Mouse (Mus musculus) kidney, postnatal 10 days (tissue): Measurements from ENCODE around the gene Irf6.

Experiments
- DNase-seq: peaks from one replicate; pipeline ENCODE4 v3.0.0; 2021; ENCODE audit warnings: mixed read lengths

Irf6 gene

GRCm38 (mm10) chr1:193203821-193204220, 50.9 kb downstream of the Irf6 start:
- no peak for DNase-seq

DNA sequence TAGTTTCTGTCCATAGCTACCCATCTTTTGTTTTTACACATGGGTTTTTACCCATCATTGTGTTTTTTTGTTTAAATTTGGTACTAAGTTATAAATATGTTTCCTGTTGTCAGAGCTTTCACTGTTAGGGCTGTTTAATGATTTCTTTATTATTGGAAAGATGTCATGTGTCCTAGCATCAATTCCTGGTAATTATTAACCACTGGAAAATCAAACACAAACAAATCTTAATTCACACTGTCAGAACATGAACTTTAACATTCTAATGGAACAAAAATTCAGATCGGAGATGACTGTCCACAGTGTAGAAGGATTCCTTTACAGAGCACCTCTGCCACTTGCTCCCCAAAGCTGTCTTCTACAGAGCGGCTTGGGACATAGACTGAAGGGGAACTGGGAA, 52.5 kb downstream of the Irf6 start:
- no peak for DNase-seq

DNA sequence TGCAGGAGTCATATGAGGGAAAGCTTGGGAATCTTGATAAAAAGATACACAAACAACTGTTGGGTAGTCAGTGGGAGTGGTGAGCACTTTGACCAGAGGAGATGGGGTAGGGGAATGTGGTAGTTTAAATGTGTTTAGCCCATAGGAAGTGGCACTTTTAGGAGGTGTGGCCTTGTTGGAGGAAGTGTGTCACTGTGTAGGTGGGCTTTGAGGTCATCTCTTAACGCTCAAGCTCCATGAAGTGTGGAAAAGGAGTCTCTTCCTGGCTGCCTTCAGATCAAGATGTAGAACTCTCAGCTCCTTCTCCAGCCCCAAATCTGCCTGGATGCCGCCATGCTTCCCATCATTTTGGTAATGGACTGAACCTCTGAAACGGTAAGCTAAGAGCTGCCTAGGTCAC, 54.6 kb downstream of the Irf6 start, which contains the start of gene Lamb3:
Gene Lamb3 (plus strand): TSS at position 197 of the 400 bp plus-strand sequence.
- DNase-seq = no peak

DNA sequence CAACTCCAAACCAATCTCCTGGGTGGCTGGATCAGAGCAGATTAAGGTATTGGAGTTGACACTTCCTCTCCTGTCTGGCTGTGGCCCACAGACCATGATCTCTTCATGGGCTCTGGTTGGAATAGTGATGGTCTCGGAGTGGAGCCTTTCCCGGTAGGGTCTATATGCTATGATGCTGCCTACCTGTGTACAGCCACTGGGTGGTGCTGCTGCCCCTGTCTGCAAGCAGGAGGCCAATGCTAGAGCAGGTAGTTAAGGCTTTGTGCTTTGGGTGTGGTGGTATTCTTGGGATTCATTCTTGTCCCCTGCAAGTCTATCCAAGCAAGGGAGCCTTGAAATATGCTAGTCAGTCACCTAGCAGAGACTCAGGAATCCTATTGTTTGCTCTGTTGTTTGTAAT, 55.3 kb downstream of the Irf6 start:
- peak; percentile 81 for DNase-seq

- no peak for DNase-seq
These were observed 58.5 kb downstream of the Irf6 start for GRCm38 (mm10) chr1:193211371-193211770.

DNA sequence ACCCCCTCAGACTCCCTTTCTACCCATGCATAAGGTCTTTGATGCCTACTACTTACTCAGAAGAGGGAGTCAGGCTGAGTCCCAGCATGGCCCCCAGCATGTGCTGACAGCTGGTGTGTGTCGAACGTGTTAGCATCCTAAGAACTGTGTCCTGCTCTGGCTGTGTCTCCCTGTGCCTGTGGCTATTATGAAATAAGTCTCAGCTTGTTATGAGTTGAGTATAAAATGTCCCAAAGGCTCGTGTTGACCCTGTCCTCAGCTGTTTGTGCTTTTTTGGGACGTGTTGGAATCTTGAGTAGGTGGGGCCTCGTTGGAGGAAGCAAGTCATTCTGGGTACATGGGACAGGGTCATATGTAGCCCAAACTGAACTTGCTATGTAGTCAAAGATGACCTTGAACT, 61.1 kb downstream of the Irf6 start:
- DNase-seq = no peak

DNA sequence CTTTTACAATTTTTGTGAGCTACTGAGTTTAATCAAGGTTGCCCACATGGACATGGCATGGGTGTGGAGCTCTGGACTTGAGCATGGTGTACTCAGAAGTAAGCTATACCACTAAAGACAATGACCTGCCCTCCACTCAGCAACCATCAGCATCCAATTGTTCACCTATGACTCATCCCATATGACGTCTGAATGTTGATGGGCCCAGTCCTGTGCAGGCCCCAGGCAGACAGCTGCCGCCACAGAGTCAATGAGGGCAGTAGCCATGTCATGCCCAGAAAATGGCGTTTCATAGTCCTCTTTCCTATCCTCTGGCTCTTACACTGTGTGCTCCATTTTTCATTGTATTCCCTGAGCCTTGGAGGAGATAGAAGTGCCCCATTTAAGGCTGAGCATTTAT, 63.1 kb downstream of the Irf6 start:
- DNase-seq = no peak

DNA sequence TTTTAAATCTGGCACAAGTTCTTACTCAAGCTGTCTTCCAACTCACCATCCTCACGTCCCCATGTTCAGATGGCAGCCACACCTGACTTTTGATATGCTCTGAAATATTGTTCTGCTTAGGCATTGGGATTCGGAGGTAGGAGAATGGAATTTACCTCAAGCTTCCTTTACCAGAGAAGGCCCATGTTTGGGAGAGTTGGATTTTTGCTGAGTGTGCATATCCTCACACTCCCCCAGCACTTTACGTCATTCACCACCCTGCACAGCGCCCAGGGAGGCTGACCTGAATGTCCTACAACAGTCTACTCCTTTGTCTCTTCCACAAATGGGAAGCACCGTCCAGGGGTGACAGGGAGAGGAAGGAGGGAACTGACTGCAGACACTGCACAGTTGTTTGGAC, 67.5 kb downstream of the Irf6 start:
- no peak for DNase-seq
